Mouse (Mus musculus) heart, embryonic 12.5 days (tissue): ENCODE measurements around the gene Clic1. TPM values are rescaled to one million over a fixed set of nuclear protein-coding genes. Genes with fewer than 3 reads are reported as not detected.

Source experiments
- ATAC-seq: fragments of 200-750 bp; cut with Nextera tagmentation; 2 replicates; pipeline ENCODE4 v1.8.0; 2017; ENCODE audit warnings: moderate TSS enrichment, moderate library complexity; ENCODE audit not compliant: insufficient number of reproducible peaks, low FRiP score
- H3K27ac ChIP-seq: fragments of 300-500 bp; sonication (generic); 2 replicates; pipeline ENCODE4 v1.5.1; 2016; ENCODE audit warnings: mild to moderate bottlenecking, moderate library complexity; ENCODE audit not compliant: poor library complexity, severe bottlenecking
- H3K27me3 ChIP-seq: fragments of 300-500 bp; sonication (generic); replicated peaks from 2 replicates; pipeline ENCODE4 v1.6.1; 2016; ENCODE audit warnings: mild to moderate bottlenecking, moderate library complexity
- H3K36me3 ChIP-seq: fragments of 300-500 bp; sonication (generic); 2 replicates; pipeline ENCODE4 v1.6.1; 2016; ENCODE audit warnings: mild to moderate bottlenecking, moderate library complexity
- H3K4me1 ChIP-seq: fragments of 300-500 bp; sonication (generic); replicated peaks from 2 replicates; pipeline ENCODE4 v1.6.1; 2016; ENCODE audit warnings: mild to moderate bottlenecking
- H3K4me2 ChIP-seq: fragments of 300-500 bp; sonication (generic); 2 replicates; pipeline ENCODE4 v1.6.1; 2016; ENCODE audit warnings: mild to moderate bottlenecking, moderate library complexity
- H3K4me3 ChIP-seq: fragments of 300-500 bp; sonication (generic); 2 replicates; pipeline ENCODE4 v1.5.1; 2016; ENCODE audit warnings: mild to moderate bottlenecking
- H3K9ac ChIP-seq: fragments of 300-500 bp; sonication (generic); 2 replicates; pipeline ENCODE4 v1.6.1; 2016; ENCODE audit warnings: mild to moderate bottlenecking, moderate library complexity
- H3K9me3 ChIP-seq: fragments of 300-500 bp; sonication (generic); replicated peaks from 2 replicates; pipeline ENCODE4 v1.6.1; 2016; ENCODE audit warnings: mild to moderate bottlenecking, moderate library complexity
- WGBS: fragments of 180-500 bp; shearing (Covaris S2); methylation state at CpG from one replicate; pipeline ENCODE4 v1.1.7; 2016; 5-methylcytosine and 5-hydroxymethylcytosine counted together
- polyA plus RNA-seq: library from polyadenylated mRNA; unstranded; fragments of >200 nt; fragmentation: Nextera tagmentation; extraction: Ambion mirVana; gene quantifications from 2 replicates; pipeline ENCODE4 v1.2.1, GENCODE M21; 2016

Gene Clic1
- polyA plus RNA-seq, 1 experiment from 2014 or later = 349 TPM

- Histone ChIP-seq H3K9me3 (no peaks in the 10 kb centered on the region; the same call in 1 of the 2 replicates), H3K27ac (peak overlapping the region; percentile 95), H3K27me3 (peaks cover 7% of the 10 kb centered on the region; the same call in 1 of the 2 replicates), H3K4me1 (peaks cover 25% of the 10 kb centered on the region), H3K4me2 (peak overlapping the region; percentile 96), H3K4me3 (0 out of 2 replicates have a peak overlapping the region, but pooled peaks have one; percentile 76), H3K9ac (0 out of 2 replicates have a peak overlapping the region, but pooled peaks have one; percentile 3), H3K36me3 (peaks cover 80% of the 10 kb centered on the region)
- ATAC-seq = no peak
- 63% methylated on average over 9 of the region's 9 CpGs for WGBS
These were observed 8.6 kb downstream of the Clic1 start for GRCm38 (mm10) chr17:35058316-35058715.

DNA sequence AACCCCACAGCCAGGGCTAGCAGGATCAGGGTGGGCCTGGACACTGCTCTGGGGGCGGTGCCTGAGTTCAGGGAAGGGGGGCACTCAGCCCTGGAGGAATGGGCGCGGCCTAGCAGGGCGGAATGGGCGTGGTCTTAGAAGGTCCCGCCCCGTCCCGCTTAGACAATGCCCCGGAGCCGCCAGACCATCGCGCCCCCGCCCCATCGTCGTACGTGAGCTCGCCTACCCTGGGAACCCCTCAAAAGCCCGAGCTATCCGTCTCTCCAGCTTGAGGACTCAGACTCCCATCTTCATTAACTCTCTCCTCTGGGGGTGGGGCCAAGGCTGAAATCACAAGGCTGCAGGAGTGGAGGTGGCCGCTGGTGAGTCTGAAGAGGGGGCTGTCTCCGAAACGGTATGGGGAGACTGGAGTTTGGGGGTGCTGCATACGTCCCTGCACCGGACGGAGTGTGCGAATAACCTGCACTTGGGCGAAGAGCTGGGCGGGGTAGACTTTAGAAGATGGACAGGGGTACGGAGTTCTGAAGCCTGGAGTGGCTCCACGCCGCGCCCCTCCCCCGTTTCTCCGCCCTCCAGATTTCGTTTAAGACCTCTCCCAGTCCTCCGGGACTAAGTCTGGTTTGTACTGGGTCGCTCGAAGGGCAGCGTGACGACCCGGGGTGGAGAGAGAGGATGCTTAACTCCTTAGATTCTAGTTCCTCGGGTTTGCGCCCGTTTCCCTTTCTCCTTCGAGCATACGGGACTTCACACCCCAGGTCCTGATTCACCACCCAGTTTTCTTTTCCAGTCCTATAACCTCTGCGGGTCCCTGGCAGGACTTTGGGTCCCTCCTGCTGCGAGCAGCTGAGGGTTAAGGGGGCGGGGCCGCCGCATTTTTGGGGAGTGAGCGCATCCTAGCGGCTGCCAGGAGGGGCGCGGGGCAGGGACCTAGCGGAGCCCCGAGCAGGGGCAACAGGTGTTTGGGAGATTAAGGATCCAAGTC lies 9.4 kb downstream of the Clic1 start, which contains the start of gene Ddah2:
Gene Ddah2 (plus strand): TSS at position 125 of the 982 bp plus-strand sequence.
- H3K4me2 ChIP-seq = peak within 1 kb of the TSS; percentile 96
- peak within 1 kb of the TSS; percentile 92 for H3K9ac ChIP-seq
- WGBS = under 1% methylated on average over 57 of the region's 57 CpGs
- H3K27me3 ChIP-seq = peaks cover 16% of the 10 kb centered on the region
- peaks cover 72% of the 10 kb centered on the region for H3K36me3 ChIP-seq
- peak; percentile 95 for ATAC-seq
- H3K27ac ChIP-seq = peak within 1 kb of the TSS; percentile 95
- peaks cover 28% of the 10 kb centered on the region for H3K4me1 ChIP-seq
- H3K9me3 ChIP-seq = no peaks in the 10 kb centered on the region; the same call in 1 of the 2 replicates
- peak within 1 kb of the TSS; percentile 76 for H3K4me3 ChIP-seq

GRCm38 (mm10) chr17:35060071-35060470 lies 10.3 kb downstream of the Clic1 start:
- Histone ChIP-seq H3K36me3 (peaks cover 64% of the 10 kb centered on the region), H3K4me1 (peaks cover 34% of the 10 kb centered on the region), H3K4me2 (peak overlapping the region; percentile 96), H3K27ac (no peak overlapping the region), H3K27me3 (peaks cover 24% of the 10 kb centered on the region), H3K9me3 (no peaks in the 10 kb centered on the region), H3K4me3 (peak overlapping the region; percentile 76), H3K9ac (peak overlapping the region; percentile 92)
- 28% methylated on average over 14 of the region's 14 CpGs for WGBS
- no peak for ATAC-seq

DNA sequence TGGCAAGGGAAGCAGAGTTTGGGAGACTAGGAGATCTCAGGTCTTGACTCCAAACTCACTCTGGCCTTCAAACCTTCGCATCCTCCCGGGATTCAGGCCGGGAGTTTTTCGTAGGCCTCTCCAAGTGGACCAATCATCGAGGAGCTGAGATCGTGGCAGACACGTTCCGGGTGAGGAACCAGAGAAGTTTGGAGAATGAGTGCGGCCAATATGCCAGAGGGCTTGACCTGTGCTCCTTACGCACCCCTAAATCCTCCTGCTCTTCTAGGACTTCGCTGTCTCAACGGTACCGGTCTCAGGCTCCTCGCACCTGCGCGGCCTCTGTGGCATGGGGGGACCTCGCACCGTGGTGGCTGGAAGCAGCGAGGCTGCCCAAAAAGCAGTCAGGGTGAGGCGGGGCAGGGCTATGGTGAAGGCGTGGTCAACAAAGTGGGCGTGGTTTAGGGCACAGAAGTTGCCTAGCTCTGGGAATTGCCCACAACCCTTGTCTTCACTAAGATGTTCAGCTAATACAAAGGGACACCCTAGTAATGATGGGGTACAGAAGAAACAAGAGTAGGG lies 11.1 kb downstream of the Clic1 start:
- 61% methylated on average over 22 of the region's 22 CpGs for WGBS
- Histone ChIP-seq H3K4me3 (peak overlapping the region; percentile 76), H3K9me3 (no peaks in the 10 kb centered on the region), H3K27me3 (peaks cover 32% of the 10 kb centered on the region), H3K4me2 (peak overlapping the region; percentile 96), H3K4me1 (peaks cover 40% of the 10 kb centered on the region), H3K9ac (0 out of 2 replicates have a peak overlapping the region, but pooled peaks have one; percentile 92), H3K36me3 (peaks cover 57% of the 10 kb centered on the region), H3K27ac (no peak overlapping the region)
- no peak for ATAC-seq

DNA sequence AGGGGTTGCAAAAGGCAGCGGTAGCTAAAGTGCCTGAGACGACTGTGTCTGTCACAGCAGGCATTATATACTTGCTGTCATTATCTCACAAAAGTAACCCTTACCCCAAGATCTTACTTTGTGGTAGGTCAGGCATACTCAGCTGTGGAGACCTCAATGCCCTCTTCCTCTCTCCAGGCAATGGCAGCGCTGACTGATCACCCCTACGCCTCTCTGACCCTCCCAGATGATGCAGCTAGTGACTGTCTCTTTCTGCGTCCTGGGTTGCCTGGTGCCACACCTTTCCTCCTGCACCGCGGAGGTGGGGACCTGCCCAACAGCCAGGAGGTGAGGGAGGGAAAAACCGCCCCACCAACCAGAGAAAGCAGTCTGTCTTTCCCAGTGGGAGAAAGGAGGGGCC lies 11.5 kb downstream of the Clic1 start:
- Histone ChIP-seq H3K4me1 (peaks cover 42% of the 10 kb centered on the region), H3K36me3 (peaks cover 52% of the 10 kb centered on the region), H3K9me3 (no peaks in the 10 kb centered on the region), H3K4me3 (no peak overlapping the region), H3K27me3 (peaks cover 37% of the 10 kb centered on the region), H3K27ac (no peak overlapping the region), H3K9ac (no peak overlapping the region), H3K4me2 (no peak overlapping the region)
- 80% methylated on average over 8 of the region's 8 CpGs for WGBS
- ATAC-seq = no peak

- no peak for ATAC-seq
- no peak overlapping the region for H3K9ac ChIP-seq
- H3K9me3 ChIP-seq = no peaks in the 10 kb centered on the region
- H3K4me1 ChIP-seq = peaks cover 39% of the 10 kb centered on the region
- H3K4me2 ChIP-seq = no peak overlapping the region
- H3K36me3 ChIP-seq = peaks cover 32% of the 10 kb centered on the region
- 91% methylated on average over 3 of the region's 3 CpGs for WGBS
- peaks cover 57% of the 10 kb centered on the region for H3K27me3 ChIP-seq
- H3K27ac ChIP-seq = no peak overlapping the region
- H3K4me3 ChIP-seq = no peak overlapping the region
These were observed 13.7 kb downstream of the Clic1 start for GRCm38 (mm10) chr17:35063466-35063865.

GRCm38 (mm10) chr17:35064378-35064877 lies 14.7 kb downstream of the Clic1 start:
- Histone ChIP-seq H3K4me3 (peak overlapping the region; percentile 38), H3K4me1 (peaks cover 36% of the 10 kb centered on the region), H3K27me3 (peaks cover 65% of the 10 kb centered on the region), H3K4me2 (peak overlapping the region; percentile 73), H3K9me3 (no peaks in the 10 kb centered on the region), H3K9ac (no peak overlapping the region), H3K27ac (no peak overlapping the region), H3K36me3 (peaks cover 32% of the 10 kb centered on the region)
- ATAC-seq = no peak
- 26% methylated on average over 10 of the region's 10 CpGs for WGBS

DNA sequence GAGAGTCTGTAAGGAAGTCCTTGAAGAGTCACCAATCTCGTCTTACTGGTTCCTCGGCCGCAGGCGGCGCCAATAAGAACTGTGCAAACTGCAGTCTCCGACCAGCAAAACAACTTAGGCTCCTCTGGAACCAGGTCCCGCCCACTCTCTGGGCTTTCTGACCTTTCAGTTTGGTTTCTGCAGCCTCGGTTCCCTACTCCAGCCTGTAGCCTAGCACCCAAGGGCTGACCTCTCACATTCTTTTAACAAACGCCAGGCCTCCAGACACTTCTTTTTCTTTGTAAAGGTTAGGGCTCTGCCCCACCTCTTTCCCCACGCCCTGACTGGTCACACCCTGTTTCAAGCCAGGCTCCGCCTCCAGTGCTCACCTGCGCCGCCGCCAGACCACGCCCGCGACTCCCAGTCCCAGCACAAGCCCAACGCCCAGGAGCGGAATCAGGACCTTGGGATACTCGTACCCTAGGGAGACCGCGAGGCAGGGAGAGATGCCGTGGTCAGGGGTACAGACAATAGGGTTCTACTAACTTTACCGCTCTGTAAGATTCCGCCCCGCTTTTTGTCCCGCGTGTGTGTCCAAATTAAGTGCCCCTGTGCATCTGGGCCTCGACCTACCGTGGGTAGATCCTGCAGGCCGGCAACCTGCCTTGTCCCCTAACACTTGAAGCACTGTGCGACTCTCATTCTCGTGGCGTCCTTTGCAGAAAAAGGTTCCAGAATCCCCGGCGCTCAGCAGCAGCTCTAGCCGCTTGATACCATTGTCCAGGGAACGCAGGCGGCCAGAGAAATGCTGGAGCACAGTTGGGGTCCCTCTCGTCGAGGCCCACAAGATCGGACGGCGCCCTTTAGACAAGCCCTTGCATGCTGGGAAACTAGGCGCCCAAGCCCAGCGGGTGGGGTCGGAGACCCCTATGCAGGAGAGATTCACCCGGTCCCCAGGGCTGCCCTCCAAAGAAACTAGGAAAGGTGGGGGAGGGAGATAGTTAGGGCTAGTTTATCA lies 15.5 kb downstream of the Clic1 start, which contains the start of gene Ly6g6c:
Gene Ly6g6c (plus strand): TSS at position 438 of the 997 bp plus-strand sequence.
- Histone ChIP-seq H3K4me1 (peaks cover 30% of the 10 kb centered on the region), H3K36me3 (peaks cover 29% of the 10 kb centered on the region), H3K9ac (peak within 1 kb of the TSS; percentile 54), H3K4me3 (peak within 1 kb of the TSS; percentile 38), H3K27me3 (peaks cover 68% of the 10 kb centered on the region), H3K9me3 (no peaks in the 10 kb centered on the region), H3K27ac (no peak within 1 kb of the TSS), H3K4me2 (peak within 1 kb of the TSS; percentile 73)
- WGBS = under 1% methylated on average over 48 of the region's 48 CpGs
- peak; percentile 27; the same call in 1 of the 2 replicates for ATAC-seq

DNA sequence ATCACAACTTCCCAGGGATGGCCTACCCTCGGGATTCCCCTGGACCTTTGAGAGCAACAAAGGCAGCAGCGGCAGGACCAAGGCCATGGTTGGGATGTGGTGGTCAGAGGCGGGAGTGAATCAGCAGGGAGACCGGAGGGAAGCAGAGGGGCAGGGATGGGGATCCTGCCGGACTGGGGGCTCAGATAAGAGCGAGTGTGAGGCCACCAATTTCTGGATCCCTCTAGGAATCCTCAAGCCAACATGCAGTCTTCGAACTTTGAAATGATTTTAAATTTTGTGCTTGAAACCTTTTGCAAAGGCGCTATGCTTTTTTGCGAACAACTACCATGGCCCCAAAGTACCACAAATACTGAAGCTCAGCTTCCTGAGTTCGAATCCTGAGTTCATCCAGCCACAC lies 16.3 kb downstream of the Clic1 start, which contains the start of gene Mpig6b:
Gene Mpig6b (minus strand): TSS at position 101 of the 400 bp plus-strand sequence.
- peaks cover 68% of the 10 kb centered on the region for H3K27me3 ChIP-seq
- peak within 1 kb of the TSS; percentile 54 for H3K9ac ChIP-seq
- no peak within 1 kb of the TSS for H3K27ac ChIP-seq
- no peaks in the 10 kb centered on the region for H3K9me3 ChIP-seq
- peaks cover 21% of the 10 kb centered on the region for H3K36me3 ChIP-seq
- H3K4me3 ChIP-seq = peak within 1 kb of the TSS; percentile 38
- H3K4me2 ChIP-seq = peak within 1 kb of the TSS; percentile 73
- no peak for ATAC-seq
- peaks cover 23% of the 10 kb centered on the region for H3K4me1 ChIP-seq
- 36% methylated on average over 10 of the region's 10 CpGs for WGBS
